Mouse (Mus musculus): Measurements from ENCODE around the gene Camta1.

- TF ChIP-seq CTCF (IDR thresholded peaks at IDR 0.05; ENCODE audit: low read depth) (no peak), EP300 (optimal IDR thresholded peaks at IDR 0.05) (no peak)
These were observed 81.7 kb downstream of the Camta1 start for GRCm38 (mm10) chr4:151779962-151780459.

Measured in stomach, postnatal 0 days (tissue).